Mouse (Mus musculus) intestine, postnatal 0 days (tissue): Measurements from ENCODE around the gene Mas1. TPM values are rescaled to one million over a fixed set of nuclear protein-coding genes. Genes with fewer than 3 reads are reported as not detected.

Experiments used
- ATAC-seq: fragments of 200-750 bp; cut with Nextera tagmentation; 2 replicates; pipeline ENCODE4 v1.8.0; 2017; ENCODE audit warnings: mild to moderate bottlenecking, moderate TSS enrichment, moderate library complexity
- H3K27ac ChIP-seq: fragments of 300-500 bp; sonication (generic); 2 replicates; pipeline ENCODE4 v1.5.1; 2014; ENCODE audit warnings: mild to moderate bottlenecking, low read depth, low read length, moderate library complexity
- H3K27me3 ChIP-seq: fragments of 300-500 bp; sonication (generic); replicated peaks from 2 replicates; pipeline ENCODE4 v1.6.1; 2014; ENCODE audit warnings: low read length, mixed read lengths; ENCODE audit not compliant: control insufficient read depth, insufficient read depth
- H3K36me3 ChIP-seq: fragments of 300-500 bp; sonication (generic); 2 replicates; pipeline ENCODE4 v1.6.1; 2014; ENCODE audit warnings: mild to moderate bottlenecking, moderate library complexity; ENCODE audit not compliant: control insufficient read depth, insufficient read depth
- H3K4me1 ChIP-seq: fragments of 300-500 bp; sonication (generic); replicated peaks from 2 replicates; pipeline ENCODE4 v1.6.1; 2014; ENCODE audit warnings: antibody characterized with exemption, low read length, mixed read lengths; ENCODE audit not compliant: control insufficient read depth, insufficient read depth
- H3K4me2 ChIP-seq: fragments of 300-500 bp; sonication (generic); replicated peaks from 2 replicates; pipeline ENCODE4 v1.6.1; 2014; ENCODE audit warnings: low read depth, mild to moderate bottlenecking, moderate library complexity
- H3K4me3 ChIP-seq: fragments of 300-500 bp; sonication (generic); 2 replicates; pipeline ENCODE4 v1.5.1; 2014; ENCODE audit warnings: low read depth, low read length
- H3K9ac ChIP-seq: fragments of 300-500 bp; sonication (generic); 2 replicates; pipeline ENCODE4 v1.6.1; 2014; ENCODE audit warnings: mild to moderate bottlenecking, low read depth, low read length
- H3K9me3 ChIP-seq: fragments of 300-500 bp; sonication (generic); 2 replicates; pipeline ENCODE4 v1.6.1; 2016; ENCODE audit warnings: mixed run types; ENCODE audit not compliant: control insufficient read depth
- CTCF ChIP-seq: sonication (generic); IDR thresholded peaks from 2 replicates; pipeline ENCODE4 v1.5.1; 2016; ENCODE audit warnings: low read depth, mild to moderate bottlenecking, control low read depth, antibody characterized with exemption, moderate library complexity
- WGBS: fragments of 180-500 bp; shearing (Covaris S2); extraction: QIAGEN DNeasy Blood & Tissue Kit; methylation state at CpG from one replicate; pipeline ENCODE4 v1.1.7; 2014; 5-methylcytosine and 5-hydroxymethylcytosine counted together
- polyA plus RNA-seq: library from polyadenylated mRNA; unstranded; fragments of >200 nt; fragmentation: Nextera tagmentation; extraction: Ambion mirVana; gene quantifications from 2 replicates; pipeline ENCODE4 v1.2.1, GENCODE M21; 2015

The Mas1 gene
- polyA plus RNA-seq, 1 experiment from 2014 or later, result 0.10 TPM

DNA sequence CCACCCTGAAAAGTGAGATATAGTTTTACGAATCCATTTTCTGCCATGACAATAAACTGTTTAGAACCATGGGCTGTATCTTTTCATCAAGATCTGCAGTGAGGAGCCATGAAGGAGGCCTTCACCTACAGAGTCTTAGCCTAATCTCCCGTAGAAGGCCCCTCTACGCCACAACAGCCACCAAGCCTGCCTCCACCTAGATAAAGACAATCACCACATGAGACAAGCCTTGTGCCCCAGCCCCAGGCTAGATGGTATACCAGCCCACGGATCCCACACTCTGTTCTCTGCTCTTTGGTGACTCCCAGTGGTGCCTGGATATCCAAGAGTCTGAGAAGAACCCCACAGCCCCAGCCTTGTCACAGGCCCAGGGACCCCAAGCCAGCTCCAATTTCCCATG lies 52.1 kb downstream of the Mas1 start:
- Histone ChIP-seq H3K27ac (no peak overlapping the region), H3K4me3 (no peak overlapping the region), H3K4me2 (no peak overlapping the region), H3K27me3 (no peaks in the 10 kb centered on the region), H3K36me3 (peaks cover 27% of the 10 kb centered on the region; the same call in 1 of the 2 replicates), H3K9me3 (no peaks in the 10 kb centered on the region), H3K4me1 (no peaks in the 10 kb centered on the region), H3K9ac (no peak overlapping the region)
- TF ChIP-seq CTCF, result no peak
- 87% methylated on average over 4 of the region's 4 CpGs for WGBS
- ATAC-seq, result no peak

DNA sequence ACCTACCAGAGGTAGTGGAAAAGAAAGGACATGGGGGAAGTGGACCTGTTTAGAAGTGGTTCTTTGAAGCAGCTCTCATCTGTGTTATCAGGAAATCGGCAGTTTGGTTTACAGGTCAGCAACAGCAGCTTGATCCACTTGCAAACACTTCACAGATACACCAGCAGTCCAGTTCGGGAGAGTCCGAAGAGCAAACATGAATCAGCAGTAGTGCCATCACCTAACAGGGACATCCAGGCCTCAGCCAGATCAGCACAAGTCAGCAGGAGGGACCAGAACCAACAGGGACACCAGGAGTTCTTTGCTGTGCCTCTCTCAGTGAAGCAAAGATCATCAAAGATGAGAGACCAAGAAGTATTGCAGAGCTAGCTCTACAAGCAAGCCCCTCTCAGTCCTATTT lies 53.4 kb downstream of the Mas1 start:
- TF ChIP-seq CTCF, result no peak
- ATAC-seq, result no peak
- peaks cover 23% of the 10 kb centered on the region; the same call in 1 of the 2 replicates for H3K36me3 ChIP-seq

DNA sequence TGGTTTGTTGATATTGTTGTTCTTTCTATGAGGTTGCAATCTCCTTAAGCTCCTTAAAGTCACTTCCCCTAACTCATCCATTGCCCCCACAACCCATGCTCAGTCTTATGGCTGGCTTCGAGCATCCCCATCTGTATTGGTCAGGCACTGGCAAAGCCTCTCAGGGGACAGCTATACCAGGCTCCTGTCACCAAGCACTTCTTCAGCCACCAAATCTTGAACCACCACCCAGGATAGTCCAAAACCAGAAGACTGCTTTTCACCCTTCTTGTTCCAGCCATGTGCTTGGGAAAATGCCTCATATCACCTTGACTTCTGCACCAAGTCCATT lies 57.0 kb downstream of the Mas1 start:
- Histone ChIP-seq H3K27ac (no peak overlapping the region), H3K36me3 (peaks cover 10% of the 10 kb centered on the region; the same call in 1 of the 2 replicates), H3K9ac (no peak overlapping the region), H3K4me3 (no peak overlapping the region), H3K4me1 (0 out of 2 replicates have a peak, but pooled peaks cover 7% of the 10 kb centered on the region), H3K4me2 (no peak overlapping the region), H3K27me3 (no peaks in the 10 kb centered on the region), H3K9me3 (no peaks in the 10 kb centered on the region)
- no peak for ATAC-seq
- WGBS, result 95% methylated on average over 1 of the region's 1 CpGs
- no peak for TF ChIP-seq CTCF

More for the DNA sequence above, 53.4 kb downstream of the Mas1 start:
- WGBS, result 49% methylated on average over 3 of the region's 3 CpGs
- Histone ChIP-seq H3K4me3 (no peak overlapping the region), H3K27ac (no peak overlapping the region), H3K9ac (no peak overlapping the region), H3K4me1 (0 out of 2 replicates have a peak, but pooled peaks cover 5% of the 10 kb centered on the region), H3K4me2 (no peak overlapping the region), H3K27me3 (no peaks in the 10 kb centered on the region), H3K9me3 (no peaks in the 10 kb centered on the region)

DNA sequence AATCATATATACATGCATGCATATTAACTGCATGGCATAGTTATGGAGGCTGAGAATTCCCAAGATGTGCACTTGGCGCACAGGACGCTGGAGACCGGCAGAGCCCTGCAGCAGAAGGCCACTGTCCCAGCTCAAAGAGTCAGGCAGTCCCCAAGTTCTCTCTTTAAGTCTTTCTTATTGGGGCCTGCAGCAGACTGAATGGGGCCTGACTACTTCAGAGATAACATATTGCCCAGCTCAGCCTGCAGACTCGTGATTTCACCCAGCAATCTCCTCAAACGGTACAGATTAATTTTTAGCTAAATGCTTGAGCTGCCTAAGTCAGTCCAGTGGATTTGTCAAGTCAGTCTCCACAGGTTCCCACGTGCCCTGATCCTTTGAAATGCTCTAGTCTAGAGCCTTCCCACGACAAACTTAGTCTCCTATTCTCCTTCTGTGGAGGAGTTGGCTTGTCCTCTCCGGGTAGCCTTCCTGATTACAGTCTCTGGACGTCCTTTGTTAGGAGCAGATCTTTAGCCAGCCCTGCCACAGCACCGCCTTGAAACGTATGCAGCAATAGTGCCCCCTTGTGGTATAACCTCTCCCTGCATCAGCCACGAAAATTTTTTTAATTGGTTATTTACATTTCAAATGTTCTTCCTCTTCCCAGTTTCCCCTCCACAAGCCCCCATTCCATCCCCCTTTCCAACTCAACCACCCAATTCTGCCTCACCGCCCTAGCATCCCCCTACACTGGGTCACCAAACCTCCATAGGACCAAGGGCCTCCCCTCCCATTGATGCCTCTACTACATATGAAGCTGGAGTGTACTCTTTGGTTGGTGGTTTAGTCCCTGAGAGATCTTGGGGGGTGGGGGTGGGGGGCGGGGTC lies 57.6 kb downstream of the Mas1 start:
- no peak overlapping the region for H3K9ac ChIP-seq

DNA sequence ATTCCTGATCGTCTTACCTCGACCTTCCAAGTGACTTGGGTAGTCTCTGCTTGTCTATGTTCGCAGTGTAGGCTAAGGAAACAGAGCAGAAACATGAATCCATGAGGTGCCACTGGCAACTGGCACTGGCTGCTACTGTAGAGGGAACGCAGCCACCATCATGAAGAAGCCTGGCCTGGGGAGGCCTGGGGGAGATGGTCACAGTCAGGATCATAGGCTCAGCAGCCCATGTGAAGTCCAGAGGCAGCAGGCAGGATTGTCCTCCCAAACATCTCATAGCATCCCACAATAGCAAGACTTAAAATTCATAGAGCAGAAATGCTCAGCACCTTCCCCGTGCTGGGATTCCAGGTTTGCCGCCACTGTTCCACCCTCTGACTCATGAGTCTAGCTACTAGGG lies 59.1 kb downstream of the Mas1 start:
- WGBS, result 77% methylated on average over 6 of the region's 6 CpGs
- ATAC-seq, result no peak
- no peak overlapping the region for H3K4me2 ChIP-seq
- no peaks in the 10 kb centered on the region for H3K9me3 ChIP-seq
- 0 out of 2 replicates have a peak overlapping the region, but pooled peaks have one; percentile 10 for H3K27ac ChIP-seq
- H3K36me3 ChIP-seq, result no peaks in the 10 kb centered on the region
- no peak for TF ChIP-seq CTCF
- no peak overlapping the region for H3K9ac ChIP-seq
- no peaks in the 10 kb centered on the region for H3K27me3 ChIP-seq
- 0 out of 2 replicates have a peak, but pooled peaks cover 7% of the 10 kb centered on the region for H3K4me1 ChIP-seq
- H3K4me3 ChIP-seq, result no peak overlapping the region

More for the DNA sequence above, 57.6 kb downstream of the Mas1 start:
- 11% methylated on average over 14 of the region's 14 CpGs for WGBS
- TF ChIP-seq CTCF, result peak; percentile 95
- peak; percentile 76 for ATAC-seq
- H3K27me3 ChIP-seq, result no peaks in the 10 kb centered on the region
- H3K36me3 ChIP-seq, result peaks cover 8% of the 10 kb centered on the region; the same call in 1 of the 2 replicates
- peak overlapping the region; percentile 31 for H3K27ac ChIP-seq
- no peak overlapping the region for H3K4me3 ChIP-seq
- H3K4me1 ChIP-seq, result 0 out of 2 replicates have a peak, but pooled peaks cover 7% of the 10 kb centered on the region
- H3K4me2 ChIP-seq, result peak overlapping the region; percentile 6
- H3K9me3 ChIP-seq, result no peaks in the 10 kb centered on the region

DNA sequence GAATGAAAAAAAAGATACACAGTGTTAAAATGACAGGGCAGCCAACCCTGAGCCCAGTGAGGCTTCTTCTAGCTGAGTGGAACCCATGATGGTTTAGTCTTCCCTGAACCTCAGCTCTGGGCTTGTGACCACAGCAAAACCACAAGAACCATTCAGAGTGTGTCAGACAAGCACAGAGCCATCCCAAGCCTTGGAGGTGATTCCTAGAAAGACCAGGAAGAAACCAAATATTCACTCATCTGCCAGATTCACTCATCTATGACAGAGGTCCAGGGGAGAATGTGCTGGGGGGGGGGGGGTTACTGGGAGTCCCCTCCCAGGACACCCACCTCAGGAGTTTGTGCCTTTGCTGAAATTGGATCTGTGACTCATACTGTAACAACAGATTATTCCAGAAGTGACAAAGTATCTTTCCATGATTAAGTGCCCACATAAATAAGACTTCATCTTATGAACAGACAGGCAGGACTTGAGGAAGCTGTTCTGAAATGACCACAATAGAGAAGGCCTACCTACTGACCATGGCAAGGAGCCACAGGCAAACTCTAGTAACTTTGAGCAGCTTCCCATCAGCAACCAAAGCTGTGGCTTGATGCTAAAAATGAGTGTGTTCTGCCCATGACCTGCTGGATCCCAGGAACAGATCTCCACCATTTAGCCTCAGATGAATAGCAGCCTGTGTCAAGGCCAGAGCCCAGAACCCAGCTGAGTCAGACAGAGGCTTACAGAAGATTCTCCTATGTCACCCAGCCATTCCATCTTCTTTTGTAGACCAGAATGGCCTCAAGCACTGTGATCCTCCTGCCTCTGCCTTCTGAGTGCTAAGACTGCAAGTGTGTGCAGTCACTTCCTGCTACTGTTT lies 63.1 kb downstream of the Mas1 start:
- Histone ChIP-seq H3K9me3 (no peaks in the 10 kb centered on the region), H3K9ac (no peak overlapping the region), H3K27me3 (no peaks in the 10 kb centered on the region), H3K27ac (no peak overlapping the region), H3K4me2 (no peak overlapping the region), H3K4me1 (0 out of 2 replicates have a peak, but pooled peaks cover 4% of the 10 kb centered on the region), H3K36me3 (no peaks in the 10 kb centered on the region), H3K4me3 (no peak overlapping the region)
- no peak for ATAC-seq
- TF ChIP-seq CTCF, result no peak
